Mouse (Mus musculus): ENCODE measurements around the gene BC030867. TPM values are rescaled to one million over a fixed set of nuclear protein-coding genes. Genes with fewer than 3 reads are reported as not detected.
A peak's percentile ranks its signal among the peaks of the same experiment; 100 is the strongest.

BC030867 gene
- total and polyA plus RNA-seq, 2 experiments, result 0.38 TPM; not detected in 1

GRCm38 (mm10) chr11:102218783-102219182 lies 29.9 kb upstream of the BC030867 start:
- Histone ChIP-seq H3K36me3 (ENCODE audit: control insufficient read depth, insufficient read depth, low read length) (no peaks in the 10 kb centered on the region), H3K79me2 (ENCODE audit: control insufficient read depth, insufficient read depth, low read length) (peaks cover 26% of the 10 kb centered on the region), H3K4me3 (ENCODE audit: insufficient read depth, low read depth, low read length) (peak overlapping the region; percentile 61), H3K27me3 (ENCODE audit: control insufficient read depth, insufficient read depth, low read length) (no peaks in the 10 kb centered on the region), H3K27ac (replicated peaks; ENCODE audit: insufficient read depth, low read depth, low read length) (peak overlapping the region; percentile 91), H3K9ac (ENCODE audit: low read depth, low read length) (peak overlapping the region; percentile 68), H3K4me1 (ENCODE audit: control insufficient read depth, insufficient read depth, low read length) (peaks cover 69% of the 10 kb centered on the region)
- TF ChIP-seq CTCF (IDR thresholded peaks at IDR 0.05; ENCODE audit: low read depth, low read length) (no peak), POLR2A (IDR thresholded peaks at IDR 0.05; ENCODE audit: extremely low read depth, insufficient read depth, low read length) (peak; percentile 91)
- DNase-seq (ENCODE audit: extremely low read depth, low read depth, low spot score), result peak; percentile 91
- WGBS, result 0% methylated on average over 10 of the region's 10 CpGs

- Histone ChIP-seq H3K36me3 (ENCODE audit: control insufficient read depth, insufficient read depth, low read length) (no peaks in the 10 kb centered on the region), H3K4me3 (ENCODE audit: insufficient read depth, low read depth, low read length) (no peak overlapping the region), H3K4me1 (ENCODE audit: control insufficient read depth, insufficient read depth, low read length) (peaks cover 64% of the 10 kb centered on the region), H3K27me3 (ENCODE audit: control insufficient read depth, insufficient read depth, low read length) (no peaks in the 10 kb centered on the region), H3K79me2 (ENCODE audit: control insufficient read depth, insufficient read depth, low read length) (peaks cover 20% of the 10 kb centered on the region), H3K27ac (replicated peaks; ENCODE audit: insufficient read depth, low read depth, low read length) (peak overlapping the region; percentile 91), H3K9ac (ENCODE audit: low read depth, low read length) (peak overlapping the region; percentile 40)
- peak; percentile 80 for DNase-seq (ENCODE audit: extremely low read depth, low read depth, low spot score)
- TF ChIP-seq POLR2A (IDR thresholded peaks at IDR 0.05; ENCODE audit: extremely low read depth, insufficient read depth, low read length), result no peak
- TF ChIP-seq CTCF (IDR thresholded peaks at IDR 0.05; ENCODE audit: low read depth, low read length), result no peak
- WGBS, result 15% methylated on average over 14 of the region's 14 CpGs
These were observed 29.3 kb upstream of the BC030867 start for GRCm38 (mm10) chr11:102219247-102219993.

GRCm38 (mm10) chr11:102219994-102220346 lies 28.7 kb upstream of the BC030867 start:
- H3K36me3 ChIP-seq (ENCODE audit: control insufficient read depth, insufficient read depth, low read length), result no peaks in the 10 kb centered on the region
- H3K27me3 ChIP-seq (ENCODE audit: control insufficient read depth, insufficient read depth, low read length), result no peaks in the 10 kb centered on the region
- WGBS, result 22% methylated on average over 4 of the region's 4 CpGs
- H3K9ac ChIP-seq (ENCODE audit: low read depth, low read length), result no peak overlapping the region
- H3K4me1 ChIP-seq (ENCODE audit: control insufficient read depth, insufficient read depth, low read length), result peaks cover 59% of the 10 kb centered on the region
- no peak overlapping the region for H3K4me3 ChIP-seq (ENCODE audit: insufficient read depth, low read depth, low read length)
- peaks cover 19% of the 10 kb centered on the region for H3K79me2 ChIP-seq (ENCODE audit: control insufficient read depth, insufficient read depth, low read length)
- TF ChIP-seq POLR2A (IDR thresholded peaks at IDR 0.05; ENCODE audit: extremely low read depth, insufficient read depth, low read length) (no peak), CTCF (IDR thresholded peaks at IDR 0.05; ENCODE audit: low read depth, low read length) (no peak)
- H3K27ac ChIP-seq (replicated peaks; ENCODE audit: insufficient read depth, low read depth, low read length), result peak overlapping the region; percentile 91
- no peak for DNase-seq (ENCODE audit: extremely low read depth, low read depth, low spot score)

GRCm38 (mm10) chr11:102220451-102220850 lies 28.2 kb upstream of the BC030867 start:
- no peaks in the 10 kb centered on the region for H3K27me3 ChIP-seq (ENCODE audit: control insufficient read depth, insufficient read depth, low read length)
- H3K4me1 ChIP-seq (ENCODE audit: control insufficient read depth, insufficient read depth, low read length), result peaks cover 58% of the 10 kb centered on the region
- TF ChIP-seq CTCF (IDR thresholded peaks at IDR 0.05; ENCODE audit: low read depth, low read length) (no peak), POLR2A (IDR thresholded peaks at IDR 0.05; ENCODE audit: extremely low read depth, insufficient read depth, low read length) (no peak)
- peak overlapping the region; percentile 91 for H3K27ac ChIP-seq (replicated peaks; ENCODE audit: insufficient read depth, low read depth, low read length)
- no peak overlapping the region for H3K9ac ChIP-seq (ENCODE audit: low read depth, low read length)
- no peak overlapping the region for H3K4me3 ChIP-seq (ENCODE audit: insufficient read depth, low read depth, low read length)
- 41% methylated on average over 6 of the region's 6 CpGs for WGBS
- peaks cover 17% of the 10 kb centered on the region; the same call in 1 of the 2 replicates for H3K79me2 ChIP-seq (ENCODE audit: control insufficient read depth, insufficient read depth, low read length)
- DNase-seq (ENCODE audit: extremely low read depth, low read depth, low spot score), result peak; percentile 19
- no peaks in the 10 kb centered on the region for H3K36me3 ChIP-seq (ENCODE audit: control insufficient read depth, insufficient read depth, low read length)

- H3K4me1 ChIP-seq (ENCODE audit: control insufficient read depth, insufficient read depth, low read length), result peaks cover 50% of the 10 kb centered on the region
- H3K36me3 ChIP-seq (ENCODE audit: control insufficient read depth, insufficient read depth, low read length), result no peaks in the 10 kb centered on the region
- DNase-seq (ENCODE audit: extremely low read depth, low read depth, low spot score), result no peak
- peaks cover 18% of the 10 kb centered on the region; the same call in 1 of the 2 replicates for H3K79me2 ChIP-seq (ENCODE audit: control insufficient read depth, insufficient read depth, low read length)
- TF ChIP-seq POLR2A (IDR thresholded peaks at IDR 0.05; ENCODE audit: extremely low read depth, insufficient read depth, low read length) (no peak), CTCF (IDR thresholded peaks at IDR 0.05; ENCODE audit: low read depth, low read length) (no peak)
- H3K9ac ChIP-seq (ENCODE audit: low read depth, low read length), result no peak overlapping the region
- no peaks in the 10 kb centered on the region for H3K27me3 ChIP-seq (ENCODE audit: control insufficient read depth, insufficient read depth, low read length)
- peak overlapping the region; percentile 29 for H3K27ac ChIP-seq (replicated peaks; ENCODE audit: insufficient read depth, low read depth, low read length)
- H3K4me3 ChIP-seq (ENCODE audit: insufficient read depth, low read depth, low read length), result no peak overlapping the region
- WGBS, result 78% methylated on average over 8 of the region's 8 CpGs
These were observed 27.3 kb upstream of the BC030867 start for GRCm38 (mm10) chr11:102221243-102221953.
